Mouse (Mus musculus): ENCODE results near the gene Dcaf6.
"Not testable (repeated sequence)": the region's sequence is repeated elsewhere in the genome, so short reads cannot be mapped to it uniquely, and the experiment has no call there.

Gene Dcaf6

DNA sequence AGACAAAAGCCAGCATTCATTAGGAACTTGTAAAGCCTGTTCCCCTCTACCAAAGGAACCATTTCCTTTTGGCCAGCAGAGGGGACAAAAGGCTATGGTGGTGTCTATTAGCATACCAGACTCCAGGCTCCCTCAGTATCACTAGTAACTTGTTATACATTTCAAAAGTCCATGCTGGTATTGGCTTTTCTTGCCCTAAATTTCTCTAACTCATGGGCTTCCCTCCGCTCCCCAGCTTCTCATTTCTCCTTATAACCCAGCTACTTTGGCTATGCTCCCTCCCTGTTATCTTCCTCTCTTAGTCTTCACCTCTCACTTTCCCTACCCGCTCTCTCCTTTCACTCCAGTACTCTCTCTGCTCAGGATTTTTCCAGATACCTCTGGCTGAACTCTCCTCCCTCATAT lies 63.9 kb downstream of the Dcaf6 start:
- DNase-seq = no peak

DNA sequence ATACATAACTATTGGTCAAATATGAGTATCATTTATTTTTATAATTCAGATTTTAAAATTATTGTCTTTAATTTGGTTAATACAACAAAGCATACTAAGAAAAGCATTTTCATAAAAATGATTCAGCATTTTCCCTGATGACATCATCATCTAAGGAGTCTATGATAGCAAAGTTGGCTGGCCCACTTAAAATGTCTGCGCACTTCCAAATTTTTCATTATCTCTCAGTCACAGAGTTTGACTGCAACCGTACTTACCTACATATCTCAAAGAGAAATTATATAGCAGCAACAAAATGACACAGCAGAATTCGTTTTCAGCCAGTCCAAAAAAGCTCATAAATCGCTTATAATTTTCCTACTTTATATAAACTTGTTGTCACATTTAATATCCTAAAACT lies 64.3 kb downstream of the Dcaf6 start:
- no peak for DNase-seq

DNA sequence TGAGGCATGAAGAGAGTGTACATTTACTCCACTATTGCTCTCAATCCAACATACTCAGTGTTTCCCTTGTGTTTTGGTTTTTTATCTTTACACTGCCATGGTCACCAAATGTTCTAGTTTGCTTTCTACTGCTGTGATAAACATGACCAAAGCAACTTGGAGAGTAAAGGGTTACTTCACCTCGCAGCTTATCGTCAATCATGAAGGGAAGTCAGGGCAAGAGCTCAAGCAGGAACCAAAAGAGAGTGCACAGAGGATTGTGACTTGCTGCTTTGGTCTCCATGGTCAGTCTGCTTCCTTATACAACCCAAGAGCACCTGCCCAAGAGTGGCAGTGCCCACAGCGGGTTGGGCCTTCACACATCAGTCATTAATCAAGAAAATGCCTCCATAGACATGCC lies 65.4 kb downstream of the Dcaf6 start:
- DNase-seq = no peak

DNA sequence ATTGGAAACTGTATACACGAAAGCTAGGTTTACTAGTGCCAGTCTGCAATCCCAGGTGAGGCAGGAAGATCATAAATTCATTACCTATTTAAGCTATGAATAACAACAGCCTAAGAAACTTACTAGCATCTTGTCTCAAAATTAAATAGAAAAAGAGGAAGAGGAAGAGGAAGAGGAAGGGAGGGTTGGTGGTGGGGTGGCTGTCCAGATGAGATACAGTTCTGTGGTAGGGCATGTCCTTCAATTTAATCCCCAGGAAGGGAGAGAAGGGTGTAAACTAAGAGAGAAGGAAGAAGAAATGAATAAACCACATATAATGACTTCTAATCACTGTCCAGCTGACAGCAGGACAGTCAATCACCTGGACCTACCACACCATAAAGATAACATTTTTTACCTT lies 67.2 kb downstream of the Dcaf6 start:
- DNase-seq = no peak

GRCm38 (mm10) chr1:165388716-165389115 lies 71.6 kb downstream of the Dcaf6 start:
- DNase-seq = no peak

DNA sequence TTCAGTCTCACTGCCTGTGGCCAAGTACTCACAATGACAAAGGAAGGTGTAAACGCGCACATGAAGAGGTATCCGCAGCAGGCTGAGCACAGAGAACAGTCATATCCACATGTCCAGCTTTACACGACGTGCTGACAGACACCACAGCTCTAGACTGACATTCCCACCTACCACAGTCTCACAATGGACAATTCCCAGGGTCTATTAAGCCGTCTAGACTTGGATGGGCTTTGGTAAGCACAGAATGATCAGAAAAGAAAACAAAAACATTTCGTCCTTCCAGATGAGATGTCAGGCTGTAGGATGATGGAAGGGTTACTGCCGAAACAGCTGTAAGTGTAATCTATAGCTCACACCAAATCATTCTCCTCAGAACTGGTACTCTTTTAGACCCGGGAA lies 73.8 kb downstream of the Dcaf6 start:
- no peak for DNase-seq

GRCm38 (mm10) chr1:165385810-165386524 lies 74.3 kb downstream of the Dcaf6 start:
- DNase-seq = no peak

DNA sequence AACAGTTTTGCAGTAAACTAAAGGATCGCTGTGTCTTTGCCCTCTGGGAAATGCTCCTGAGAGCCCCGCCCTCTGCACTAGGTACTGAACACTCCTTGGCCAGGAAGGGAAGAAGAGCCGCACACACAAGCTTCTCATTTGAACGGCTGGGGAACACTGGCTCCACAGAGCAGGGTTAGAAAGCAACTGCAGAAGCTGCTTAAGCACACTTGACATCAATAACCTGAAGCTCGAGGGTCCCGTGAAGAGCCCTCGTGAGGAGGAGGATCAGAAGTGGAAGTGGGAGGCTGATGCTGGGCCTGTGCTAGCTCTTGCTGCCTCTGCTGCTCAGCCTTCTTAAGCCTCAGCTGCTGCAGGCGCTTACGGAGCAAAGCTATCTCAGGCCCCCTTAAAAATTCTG lies 86.4 kb downstream of the Dcaf6 start:
- DNase-seq = no peak

DNA sequence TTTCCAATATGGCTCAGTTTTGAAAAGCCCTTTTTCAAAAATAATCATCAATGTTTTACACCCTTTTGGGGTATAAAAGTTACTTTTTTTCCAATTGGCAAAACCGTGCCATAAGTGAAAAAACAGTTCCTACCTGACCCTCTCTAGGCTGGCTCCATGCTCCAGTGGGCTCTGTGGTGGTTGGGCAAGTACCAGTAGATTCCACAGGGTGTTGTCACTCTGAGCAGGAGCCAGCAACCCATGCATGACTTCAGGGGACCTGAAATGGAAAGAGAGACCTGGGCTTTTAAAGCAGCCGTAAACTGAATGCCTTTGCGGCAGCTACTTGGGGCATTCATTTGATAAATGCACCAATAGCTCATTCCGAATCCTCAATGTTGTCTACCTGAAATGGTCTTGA lies 89.3 kb downstream of the Dcaf6 start:
- no peak for DNase-seq

- no peak for DNase-seq
Observed at GRCm38 (mm10) chr1:165365057-165365456, 95.2 kb downstream of the Dcaf6 start.

DNA sequence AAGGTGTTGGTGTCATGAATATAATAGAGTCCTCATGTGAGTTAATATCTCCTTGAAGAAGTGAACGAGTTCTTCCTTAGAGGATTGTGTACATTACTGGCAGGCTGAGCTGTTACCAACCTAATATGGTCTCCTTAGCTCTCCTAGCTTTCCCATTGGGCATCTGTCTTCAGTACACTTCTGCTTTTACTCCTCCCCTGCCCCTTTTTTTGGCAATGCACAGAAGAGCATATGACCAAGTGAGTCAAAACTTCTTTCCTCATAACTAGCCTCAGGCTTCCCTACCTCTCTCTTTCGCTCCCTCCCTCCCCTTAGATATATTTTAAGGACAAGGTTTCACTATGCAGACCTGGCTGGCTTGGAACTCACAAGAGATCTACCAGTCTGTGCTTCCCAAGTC lies 97.0 kb downstream of the Dcaf6 start:
- no peak for DNase-seq

- DNase-seq = no peak
Observed at GRCm38 (mm10) chr1:165356347-165356746, 103.9 kb downstream of the Dcaf6 start.

DNA sequence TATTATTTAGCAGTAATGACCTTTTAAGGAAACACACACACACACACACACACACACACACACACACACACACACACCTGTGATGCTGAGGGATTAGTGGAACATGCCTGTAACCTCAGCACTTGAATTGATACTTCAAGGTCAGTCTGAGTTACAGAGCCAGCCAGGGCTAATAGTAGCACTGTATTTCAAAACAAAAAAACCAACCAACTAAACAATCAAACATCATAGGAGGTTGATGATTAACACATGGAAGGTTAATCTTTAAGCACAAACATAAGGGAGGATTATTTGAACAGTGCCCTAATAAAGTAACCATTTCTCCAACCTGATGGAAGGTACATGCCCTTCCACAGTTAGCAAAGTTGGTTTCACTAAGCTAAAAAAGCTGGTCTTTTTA lies 111.6 kb downstream of the Dcaf6 start:
- DNase-seq = no peak

DNA sequence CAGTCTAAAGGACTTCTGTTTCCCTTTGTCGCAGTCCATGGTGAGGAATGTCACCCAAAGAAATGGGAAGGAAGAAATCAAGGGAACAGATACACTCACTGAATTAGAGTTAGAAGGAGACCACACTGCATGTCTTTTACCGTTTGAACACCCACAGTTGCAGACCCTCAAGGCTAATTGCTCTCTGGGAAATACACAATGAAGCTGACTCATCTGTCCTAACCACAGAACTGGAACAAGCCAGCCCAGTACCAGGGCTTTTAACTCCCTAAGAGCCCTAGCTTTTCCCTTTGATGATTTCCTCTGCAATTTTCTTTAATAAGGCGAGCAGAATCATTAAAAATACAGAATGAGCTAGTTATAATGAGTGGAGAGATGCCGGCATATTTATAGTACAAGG lies 115.8 kb downstream of the Dcaf6 start:
- DNase-seq = no peak

GRCm38 (mm10) chr1:165342126-165342525 lies 118.1 kb downstream of the Dcaf6 start:
- no peak for DNase-seq

DNA sequence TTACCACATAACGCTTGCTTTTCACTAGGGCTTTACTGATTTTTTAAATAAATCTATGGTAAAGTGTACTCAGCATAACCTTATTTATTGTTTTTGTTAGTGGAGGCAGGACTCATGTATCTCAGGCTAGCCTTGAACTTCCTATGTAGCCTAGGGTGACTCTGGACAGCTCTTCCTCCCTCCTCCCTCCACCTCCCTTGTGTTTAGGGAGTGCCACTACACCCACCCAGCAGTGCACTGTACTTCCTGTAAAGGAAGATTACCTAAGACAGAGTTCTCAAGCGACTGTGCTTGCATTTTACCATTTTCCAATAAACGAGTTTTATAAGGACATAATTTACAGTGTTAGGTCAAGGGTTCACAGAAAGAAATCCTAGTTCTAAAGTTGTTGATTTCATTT lies 127.5 kb downstream of the Dcaf6 start:
- DNase-seq = no peak

DNA sequence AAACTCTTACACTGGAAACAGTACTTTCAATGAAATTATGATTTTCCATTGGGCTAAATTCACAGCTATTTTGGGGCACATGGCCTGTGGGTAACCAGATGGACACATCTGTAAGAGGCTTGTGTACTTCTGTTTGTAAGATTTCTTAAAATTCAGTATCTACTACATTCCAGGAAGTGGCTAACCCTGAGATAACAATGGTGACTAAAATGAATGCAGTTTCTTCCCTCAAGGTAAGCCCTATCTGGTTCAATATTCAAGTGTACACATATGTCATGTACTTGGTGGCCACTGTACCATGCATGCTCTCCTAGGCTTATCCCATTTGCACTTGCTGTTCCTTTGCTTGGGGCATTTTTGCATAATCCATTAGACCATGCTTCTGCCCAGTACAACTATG lies 129.4 kb downstream of the Dcaf6 start:
- DNase-seq = no peak

DNA sequence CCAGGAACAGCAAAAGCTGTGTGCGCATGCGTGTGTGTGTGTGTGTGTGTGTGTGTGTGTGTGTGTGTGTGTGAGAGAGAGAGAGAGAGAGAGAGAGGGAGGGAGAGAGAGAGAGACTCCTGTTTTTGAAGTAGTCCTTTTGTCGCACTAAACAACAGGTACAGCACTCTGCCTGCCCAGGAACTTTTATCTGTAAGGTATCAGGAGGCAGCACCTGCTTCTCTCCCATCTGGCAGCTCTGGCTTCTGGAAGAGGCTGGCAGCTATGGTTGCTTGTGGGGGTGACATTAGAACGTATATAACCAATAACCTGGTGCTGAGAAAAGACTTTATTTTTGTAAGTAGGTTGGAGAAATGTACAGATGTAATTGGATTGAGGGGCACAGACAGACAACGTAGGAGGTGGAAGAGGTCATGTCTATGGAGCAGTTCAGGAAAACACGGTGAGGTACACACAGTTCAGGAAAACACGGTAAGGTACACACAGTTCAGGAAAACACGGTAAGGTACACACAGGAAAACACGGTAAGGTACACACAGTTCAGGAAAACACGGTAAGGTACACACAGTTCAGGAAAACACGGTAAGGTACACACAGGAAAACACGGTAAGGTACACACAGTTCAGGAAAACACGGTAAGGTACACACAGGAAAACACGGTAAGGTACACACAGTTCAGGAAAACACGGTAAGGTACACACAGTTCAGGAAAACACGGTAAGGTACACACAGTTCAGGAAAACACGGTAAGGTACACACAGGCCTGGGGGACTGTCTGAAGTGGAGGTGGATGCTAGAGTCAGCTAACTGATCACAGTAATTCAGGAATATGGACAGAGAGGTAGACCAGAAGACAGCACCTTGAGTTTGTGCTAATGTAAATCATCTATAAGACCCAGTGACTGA lies 131.6 kb downstream of the Dcaf6 start:
- not testable (repeated sequence) for DNase-seq

- DNase-seq = no peak
Observed at GRCm38 (mm10) chr1:165327831-165328230, 132.4 kb downstream of the Dcaf6 start.

DNA sequence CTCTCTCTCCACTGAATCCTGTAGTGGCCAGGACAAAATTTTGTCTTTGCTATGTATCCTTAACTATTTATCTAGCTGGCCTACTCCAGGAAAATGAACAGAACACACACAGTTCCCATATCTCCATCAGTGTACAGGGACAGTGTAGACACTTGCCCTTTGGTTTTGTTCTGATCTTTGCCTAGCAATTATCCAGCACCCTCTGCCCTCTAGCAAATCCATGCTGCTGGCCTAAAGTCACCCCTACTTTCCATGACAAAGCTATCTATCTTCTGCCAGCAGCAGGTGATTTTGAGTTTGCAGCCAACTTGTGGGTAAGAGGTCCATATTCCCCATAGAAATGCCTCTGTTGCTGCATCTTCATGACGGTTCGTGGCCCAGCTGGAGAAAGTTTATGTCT lies 132.9 kb downstream of the Dcaf6 start:
- DNase-seq = no peak

- DNase-seq = no peak
Observed at GRCm38 (mm10) chr1:165322934-165323333, 137.3 kb downstream of the Dcaf6 start.

DNA sequence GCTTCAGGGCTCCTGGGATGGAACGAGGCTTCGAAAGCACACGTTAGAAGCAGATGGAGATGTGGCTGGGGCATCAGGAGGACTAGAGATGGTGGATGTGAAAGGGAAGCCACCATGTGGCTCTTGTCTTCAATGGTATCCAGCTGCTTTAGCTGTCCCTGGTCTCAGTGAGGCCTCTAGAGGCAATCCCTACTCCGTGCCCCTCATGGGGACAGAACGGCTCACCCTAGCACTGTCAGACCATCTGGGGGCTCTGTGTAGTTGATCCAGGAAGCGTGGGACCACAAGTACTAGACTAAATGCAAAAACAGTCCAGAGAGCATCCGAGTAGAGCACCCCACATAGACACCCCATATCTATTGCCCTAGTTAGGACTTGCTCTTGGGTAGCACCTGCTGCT lies 138.4 kb downstream of the Dcaf6 start:
- no peak for DNase-seq

GRCm38 (mm10) chr1:165321393-165321861 lies 138.8 kb downstream of the Dcaf6 start:
- no peak for DNase-seq
